12 mouse cellular contexts compared by ENCODE assay signal in the genomic region with DNA sequence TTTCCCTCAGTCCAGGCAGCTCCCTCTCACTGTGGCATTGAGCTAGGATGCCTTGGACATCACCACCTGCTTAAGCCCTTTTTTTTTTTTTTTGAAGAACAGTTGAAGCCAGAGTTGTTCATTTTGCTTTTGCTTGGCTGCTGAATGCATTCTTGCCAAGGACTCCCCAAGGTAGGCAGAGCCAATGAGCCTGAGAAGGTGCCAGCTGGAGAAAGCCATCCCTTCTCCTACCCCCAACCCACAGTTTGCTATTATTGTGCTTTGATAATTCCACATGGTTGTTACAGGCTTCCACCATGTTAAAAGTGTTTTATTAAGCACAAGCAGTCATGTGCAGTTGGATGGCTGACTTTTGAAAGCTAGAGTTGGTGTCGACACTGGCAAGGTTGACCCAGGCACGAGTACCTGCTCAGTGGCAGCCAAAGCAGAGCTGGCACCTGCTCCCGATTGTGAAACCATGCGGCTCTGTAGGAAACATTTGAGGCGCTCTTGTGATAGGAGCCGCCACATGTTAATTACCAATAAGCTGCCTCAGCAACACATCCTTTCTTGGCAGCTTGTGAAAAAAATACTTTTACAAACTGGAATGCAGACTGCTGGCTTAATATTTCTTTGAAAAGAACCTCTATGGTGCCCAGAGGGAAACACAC.
DNase-seq lines count a peak whose midpoint lies in the region; ATAC-seq lines count a peak whose summit lies in the region.
"Had no signal": no experiment of that assay in that cellular context is flagged by ENCODE, and none has a peak within 500 bp of the region (broad histone marks: within the 10 kb centered on the region; RNA-seq: fewer than 3 reads in every experiment).

No protein-coding gene starts in this region.

- no peaks in the 10 kb centered on the region for H3K4me1 ChIP-seq in hindbrain, embryonic 16.5 days (ENCODE audit: control insufficient read depth, insufficient read depth, low read depth, low read length)
- H3K4me1 ChIP-seq in hindbrain, embryonic 12.5 days = no peaks in the 10 kb centered on the region
- H3K4me1 ChIP-seq: embryonic facial prominence, embryonic 12.5 days; heart, embryonic 15.5 days; kidney, embryonic 15.5 days had no signal

- no peak overlapping the region for H3K9ac ChIP-seq in hindbrain, embryonic 16.5 days (ENCODE audit: low read depth, low read length)
- no peak overlapping the region for H3K9ac ChIP-seq in hindbrain, embryonic 12.5 days
- H3K9ac ChIP-seq: embryonic facial prominence, embryonic 12.5 days; heart, embryonic 15.5 days; kidney, embryonic 15.5 days had no signal

- H3K27me3 ChIP-seq in hindbrain, embryonic 16.5 days (replicated peaks; ENCODE audit: control insufficient read depth, insufficient read depth, low read length) = no peaks in the 10 kb centered on the region
- no peaks in the 10 kb centered on the region for H3K27me3 ChIP-seq in hindbrain, embryonic 12.5 days
- H3K27me3 ChIP-seq: embryonic facial prominence, embryonic 12.5 days; heart, embryonic 15.5 days; kidney, embryonic 15.5 days had no signal

- peak; percentile 18 for DNase-seq in adrenal gland, adult 2 months
- DNase-seq in adrenal gland, adult 18-20 months (ENCODE audit: low spot score in 2 of 2) = no peak
- peak; percentile 16 for DNase-seq in cerebellum, adult 8-10 months
- peak; percentile 72 to 73 for DNase-seq in lung, adult 18-20 months
- DNase-seq in frontal cortex, adult 2 months (ENCODE audit: extremely low spot score in 1 of 2, low spot score in 1 of 2) = no peak
- no peak for DNase-seq in kidney, adult 9 months

- no peak overlapping the region for H3K4me2 ChIP-seq in hindbrain, embryonic 16.5 days (ENCODE audit: low read length)
- H3K4me2 ChIP-seq in hindbrain, embryonic 12.5 days (replicated peaks) = no peak overlapping the region
- H3K4me2 ChIP-seq: embryonic facial prominence, embryonic 12.5 days; heart, embryonic 15.5 days; kidney, embryonic 15.5 days had no signal

- H3K9me3 ChIP-seq in hindbrain, embryonic 16.5 days (ENCODE audit: control insufficient read depth, low read length) = no peaks in the 10 kb centered on the region
- H3K9me3 ChIP-seq in hindbrain, embryonic 12.5 days (replicated peaks) = no peaks in the 10 kb centered on the region
- H3K9me3 ChIP-seq: embryonic facial prominence, embryonic 12.5 days; G1E; heart, embryonic 15.5 days; kidney, embryonic 15.5 days had no signal

- ATAC-seq in hindbrain, embryonic 16.5 days = peak; percentile 71
- no peak for ATAC-seq in hindbrain, embryonic 12.5 days (ENCODE audit: low FRiP score)

- no peak overlapping the region for H3K4me3 ChIP-seq in hindbrain, embryonic 16.5 days (ENCODE audit: low read length)
- no peak overlapping the region for H3K4me3 ChIP-seq in hindbrain, embryonic 12.5 days
- H3K4me3 ChIP-seq: embryonic facial prominence, embryonic 12.5 days; heart, embryonic 15.5 days; kidney, embryonic 15.5 days had no signal

- H3K27ac ChIP-seq in hindbrain, embryonic 16.5 days (ENCODE audit: low read depth, low read length) = no peak overlapping the region
- no peak overlapping the region for H3K27ac ChIP-seq in hindbrain, embryonic 12.5 days
- H3K27ac ChIP-seq: embryonic facial prominence, embryonic 12.5 days; heart, embryonic 15.5 days; kidney, embryonic 15.5 days had no signal

- WGBS in hindbrain, embryonic 16.5 days = 65% methylated on average over 6 of the region's 6 CpGs
- WGBS in hindbrain, embryonic 12.5 days = 88% methylated on average over 6 of the region's 6 CpGs

- H3K36me3 ChIP-seq in hindbrain, embryonic 16.5 days (ENCODE audit: control insufficient read depth, insufficient read depth, low read length) = no peaks in the 10 kb centered on the region
- no peaks in the 10 kb centered on the region for H3K36me3 ChIP-seq in hindbrain, embryonic 12.5 days
- H3K36me3 ChIP-seq: embryonic facial prominence, embryonic 12.5 days; G1E; heart, embryonic 15.5 days; kidney, embryonic 15.5 days had no signal

Comparison
In these comparisons a context has a peak if more than half of its experiments do, and no peak if none do; other contexts are left out.
1. DNase-seq: peak in adrenal gland, adult 2 months (single experiment), cerebellum, adult 8-10 months (single experiment) and lung, adult 18-20 months (2 of 2); none in adrenal gland, adult 18-20 months (0 of 2), frontal cortex, adult 2 months (0 of 2) and kidney, adult 9 months (single experiment).